Mouse (Mus musculus): ENCODE measurements around the gene Gm13128.
"Not testable (repeated sequence)": the region's sequence is repeated elsewhere in the genome, so short reads cannot be mapped to it uniquely, and the experiment has no call there.

Gm13128 gene

DNA sequence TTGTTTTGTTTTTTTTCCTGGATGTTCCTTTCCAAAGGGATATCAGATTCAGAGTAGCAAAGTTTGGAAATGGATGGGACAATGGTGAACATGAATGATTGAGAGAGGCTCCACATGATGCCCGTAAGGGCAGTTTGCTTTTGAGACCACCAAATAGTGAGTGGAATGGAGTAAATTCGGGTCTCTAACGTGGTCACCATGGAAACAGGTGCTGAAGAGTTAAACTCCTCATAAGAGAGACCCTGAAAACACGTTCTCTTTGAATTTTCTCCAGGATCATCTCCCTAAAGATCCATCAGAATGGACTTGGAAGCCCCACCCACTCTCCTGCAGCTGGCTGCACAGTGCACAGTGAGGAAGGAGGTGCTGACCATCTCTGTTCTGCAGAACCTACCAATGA lies at the start of gene Gm13128:
TSS of gene Gm13128 (plus strand) at position 301 of the 400 bp plus-strand sequence.
- not testable (repeated sequence) for DNase-seq (ENCODE audit: low read depth)

DNA sequence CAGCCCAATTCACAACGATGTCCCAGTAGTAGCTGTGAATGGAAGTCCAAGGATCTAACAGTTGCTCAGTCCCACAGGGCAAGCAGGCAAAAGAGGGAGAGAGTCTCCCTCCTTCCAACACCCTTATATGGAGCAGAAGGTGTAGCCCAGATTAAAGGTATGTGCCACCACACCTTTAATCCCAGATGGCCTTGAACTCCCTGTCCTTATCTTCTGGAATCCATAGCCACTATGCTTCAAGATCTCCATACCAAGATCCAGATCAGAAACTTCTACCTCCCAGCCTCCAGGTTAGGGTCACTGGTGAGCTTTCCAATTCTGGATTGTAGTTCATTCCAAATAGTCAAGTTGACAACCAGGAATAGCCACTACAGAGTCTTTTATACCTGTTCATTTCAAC lies 49.7 kb upstream of the Gm13128 start, which contains the start of gene Pramel5:
TSS of gene Pramel5 (minus strand) at position 101 of the 400 bp plus-strand sequence.
- DNase-seq (ENCODE audit: low read depth): not testable (repeated sequence)

DNA sequence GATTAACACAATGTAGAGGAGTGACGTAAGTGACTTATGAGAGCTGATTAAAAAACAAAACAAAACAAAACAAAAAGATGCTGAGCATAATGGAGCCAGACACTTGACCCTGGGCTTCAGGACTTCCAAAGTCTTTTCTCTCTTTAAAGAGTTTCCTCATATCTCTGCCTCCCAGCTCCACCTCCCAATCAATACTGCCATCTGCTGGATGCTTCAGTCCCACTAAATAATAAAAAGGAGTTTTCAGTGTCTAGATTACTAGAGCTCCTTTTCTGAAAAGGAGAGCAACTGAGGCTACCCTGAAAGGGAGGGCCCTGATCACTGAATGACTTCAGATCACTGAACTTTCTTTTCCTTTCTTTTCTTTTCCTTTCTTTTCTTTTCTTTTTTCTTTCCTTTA lies 30.6 kb upstream of the Gm13128 start:
- DNase-seq (ENCODE audit: low read depth): not testable (repeated sequence)

DNA sequence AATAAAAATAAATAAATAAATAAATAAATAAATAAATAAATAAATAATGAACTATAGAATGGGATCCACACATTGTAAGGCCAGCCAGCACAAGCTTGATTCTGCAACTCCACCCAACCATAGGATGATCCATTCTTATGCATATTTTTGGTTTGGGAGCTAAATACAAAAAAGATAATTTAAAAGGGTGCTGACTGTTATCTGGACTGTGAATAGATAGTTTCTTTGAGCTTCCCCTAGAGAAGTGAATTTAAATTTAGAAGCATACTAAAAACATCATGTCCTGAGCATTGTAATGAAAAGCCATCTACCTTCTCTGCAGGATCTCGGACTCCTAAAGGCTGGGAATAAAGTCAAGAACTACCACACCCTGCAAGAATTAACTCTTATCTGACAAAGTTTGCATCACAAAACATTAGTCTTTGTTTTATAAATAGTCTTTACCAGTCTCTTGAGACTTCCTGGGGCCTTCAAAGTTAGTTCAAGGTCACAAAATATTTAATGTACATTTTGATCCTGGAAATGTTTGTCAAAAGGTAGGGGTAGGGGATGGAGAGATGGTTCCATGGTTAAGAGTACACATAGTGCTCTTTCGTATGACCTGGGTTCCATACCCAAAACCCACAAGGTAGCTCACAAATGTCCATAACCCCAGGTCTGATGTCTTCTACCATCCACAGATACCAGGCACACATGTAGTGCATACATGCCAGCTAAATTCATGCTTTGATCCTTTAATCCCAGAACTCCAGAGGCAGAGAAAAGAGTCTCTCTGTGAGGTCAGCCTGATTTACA lies 17.2 kb upstream of the Gm13128 start:
- not testable (repeated sequence) for DNase-seq (ENCODE audit: low read depth)

DNA sequence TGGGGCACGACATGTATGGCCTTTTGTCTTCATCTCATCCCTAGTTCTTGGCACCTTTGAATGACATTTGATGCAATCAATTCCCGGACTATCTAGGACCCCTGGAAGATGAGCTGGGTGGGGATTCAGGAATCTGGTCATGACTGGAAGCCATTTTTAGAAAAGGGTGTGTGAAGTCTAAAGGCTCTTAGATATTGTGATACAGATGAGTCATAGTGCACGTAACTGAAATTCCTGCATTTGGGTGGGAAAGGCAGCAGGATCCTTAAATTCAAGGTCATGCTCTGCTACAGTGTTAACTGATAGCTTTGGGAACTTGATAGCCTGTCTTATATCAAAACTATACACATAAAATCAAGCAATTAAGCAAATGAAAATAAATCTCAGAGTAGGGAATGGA lies 5.8 kb downstream of the Gm13128 start:
- DNase-seq (ENCODE audit: low read depth): not testable (repeated sequence)

DNA sequence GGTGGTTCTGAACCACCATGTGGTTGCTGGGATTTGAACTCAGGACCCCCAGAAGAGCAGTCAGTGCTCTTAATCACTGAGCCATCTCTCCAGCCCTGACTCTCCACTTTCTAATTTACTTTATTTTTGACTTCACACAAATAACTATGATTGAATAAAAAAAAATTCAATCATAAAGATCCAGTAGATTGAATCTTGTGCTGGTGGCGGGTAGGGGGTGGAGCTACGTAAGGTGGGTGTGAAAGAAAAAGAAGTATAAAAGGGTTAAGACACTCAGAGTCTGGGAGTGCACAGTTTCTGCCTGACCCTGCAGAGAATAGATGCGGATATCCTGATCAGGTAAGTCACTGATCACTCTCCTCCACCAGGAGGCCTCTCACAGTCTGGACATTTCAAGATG lies 27.6 kb downstream of the Gm13128 start, which contains the start of gene Gm13119:
TSS of gene Gm13119 (plus strand) at position 301 of the 400 bp plus-strand sequence.
- not testable (repeated sequence) for DNase-seq (ENCODE audit: low read depth)

DNA sequence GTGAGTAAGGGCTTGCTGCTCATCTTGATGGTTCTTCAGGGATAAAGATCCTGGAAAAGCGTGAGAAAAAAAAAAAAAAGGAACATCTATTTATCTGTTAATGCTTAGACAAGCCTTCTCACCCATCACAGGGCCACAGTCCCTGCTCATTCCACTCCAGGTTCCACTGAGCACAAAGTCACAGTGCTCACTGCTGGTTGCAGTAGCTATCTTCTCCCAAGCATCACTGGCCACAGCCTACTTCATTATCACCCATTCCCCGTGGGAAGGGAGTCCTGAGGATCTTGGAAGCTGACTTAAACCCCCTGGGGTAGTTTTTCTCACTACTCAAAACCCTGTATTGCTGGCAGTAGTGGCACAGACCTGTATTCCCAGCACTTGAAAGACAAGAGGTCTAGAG lies 47.9 kb downstream of the Gm13128 start, which contains the start of gene Pramef20:
TSS of gene Pramef20 (minus strand) at position 23 of the 400 bp plus-strand sequence.
- DNase-seq (ENCODE audit: low read depth): no peak
